Mouse (Mus musculus) E14TG2a.4 (cell line): ENCODE data around the gene Pdzd9.

Experiments
- CTCF ChIP-seq: conservative IDR thresholded peaks from 2 replicates; pipeline ENCODE4 v1.5.1; 2014; ENCODE audit warnings: low read length
- NANOG ChIP-seq: IDR thresholded peaks from 2 replicates; pipeline ENCODE4 v1.6.1; 2014; ENCODE audit warnings: borderline replicate concordance, low read length, mixed read lengths
- POU5F1 ChIP-seq: IDR thresholded peaks from 2 replicates; pipeline ENCODE4 v1.6.1; 2014; ENCODE audit warnings: low read length, borderline replicate concordance

DNA sequence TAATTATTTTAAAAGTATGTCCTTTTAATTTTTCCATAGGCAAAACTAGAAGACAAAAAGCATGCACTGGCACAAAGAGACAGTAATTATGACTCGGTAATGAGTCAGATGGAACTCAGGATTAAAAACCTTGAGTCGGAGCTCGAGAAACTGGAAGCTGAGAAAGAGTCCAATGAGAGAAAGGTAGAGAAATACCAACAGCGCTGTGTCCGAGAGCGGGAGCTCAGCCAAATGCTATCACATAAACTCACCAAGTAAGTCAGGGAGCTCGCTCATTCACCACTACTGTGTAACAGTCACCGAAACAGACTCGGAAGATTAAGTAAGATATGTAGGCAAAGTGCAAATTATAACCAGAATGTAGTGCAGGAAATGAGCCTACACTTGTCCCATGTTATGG is 49.3 kb downstream of the Pdzd9 start:
- TF ChIP-seq CTCF (no peak), POU5F1 (no peak), NANOG (no peak)
